Mouse (Mus musculus) spleen, postnatal 10 days (tissue): Measurements from ENCODE around the gene Casp7.
A peak's percentile ranks its signal among the peaks of the same experiment; 100 is the strongest.
"Not testable (repeated sequence)": the region's sequence is repeated elsewhere in the genome, so short reads cannot be mapped to it uniquely, and the experiment has no call there.

Experiments
- DNase-seq, 2 experiments: peaks; one replicate each; pipeline ENCODE4 v3.0.0; 2021 to 2022; ENCODE audit warnings: low spot score in 2 of 2

Casp7 gene

DNA sequence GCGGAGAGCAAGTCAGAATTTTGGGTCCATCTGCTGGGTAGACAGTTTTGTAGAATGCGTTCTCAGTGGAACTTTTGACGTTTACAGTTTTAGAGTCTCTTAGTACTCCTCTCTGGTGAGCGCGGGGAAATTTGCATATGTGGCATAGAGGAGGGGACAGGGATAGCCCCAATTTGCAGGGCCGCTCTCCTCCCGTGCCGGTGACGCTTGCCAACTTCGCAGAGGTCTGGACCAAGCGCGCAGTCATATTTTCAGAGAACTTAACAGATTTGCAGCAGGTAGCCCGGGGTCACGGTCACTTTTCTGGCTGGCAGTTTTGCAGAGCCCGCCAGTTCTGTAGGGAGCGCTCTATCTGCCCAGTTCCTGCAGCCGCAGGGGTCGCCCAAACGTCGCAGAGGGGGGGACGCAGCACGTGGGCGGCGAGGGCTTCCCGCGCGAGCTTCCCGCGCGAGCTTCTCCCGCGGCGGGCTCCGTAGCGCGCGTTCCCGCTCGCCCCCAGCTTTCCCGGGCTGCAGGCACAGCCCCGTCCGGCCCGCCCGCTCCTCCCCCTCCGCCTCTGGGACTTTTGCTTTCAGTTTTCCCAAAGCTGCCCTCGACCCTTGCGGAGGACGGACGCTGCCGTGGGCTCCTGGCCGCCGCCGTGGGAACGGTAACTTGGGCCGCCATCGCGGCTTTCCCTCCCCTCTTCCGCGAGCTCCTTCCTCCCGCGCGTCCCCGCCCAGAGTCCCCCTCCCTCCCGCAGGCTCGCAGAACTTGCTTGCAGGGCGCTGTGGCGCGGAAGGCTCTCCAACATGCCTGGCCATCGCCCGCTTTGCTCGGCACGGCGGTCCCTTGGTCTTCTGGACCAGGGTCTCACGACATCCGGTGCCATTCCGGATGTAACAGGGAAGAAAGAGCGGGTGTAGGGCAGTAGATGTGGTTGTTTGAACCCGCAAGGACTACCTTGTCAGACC is at the start of gene Casp7:
TSS of gene Casp7 (plus strand) at position 461 of the 953 bp plus-strand sequence.
- peak; percentile 71 to 80 for DNase-seq

DNA sequence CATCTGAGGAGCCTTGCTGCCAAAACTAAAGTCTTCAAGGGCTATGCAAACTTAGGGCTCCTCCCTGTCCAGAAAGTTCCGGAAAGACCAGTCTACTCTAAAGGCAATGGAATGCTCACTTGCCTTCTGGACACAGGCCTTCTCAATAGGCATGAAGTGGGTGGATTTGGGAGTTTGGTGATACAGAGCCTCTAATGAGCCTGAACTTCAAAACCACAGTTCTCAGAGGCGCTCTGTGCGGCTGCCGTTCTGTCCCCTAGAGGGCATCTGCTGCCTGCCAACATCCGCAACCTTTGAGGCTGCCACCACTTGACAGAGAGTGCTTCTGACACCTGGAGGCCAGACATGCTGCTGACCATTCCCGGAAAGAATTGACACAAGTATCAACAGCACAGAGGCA is 47.6 kb upstream of the Casp7 start:
- DNase-seq = peak in 1 of 2 experiments; percentile 45

- no peak for DNase-seq
Observed at GRCm38 (mm10) chr19:56353689-56354088, 43.2 kb upstream of the Casp7 start.

DNA sequence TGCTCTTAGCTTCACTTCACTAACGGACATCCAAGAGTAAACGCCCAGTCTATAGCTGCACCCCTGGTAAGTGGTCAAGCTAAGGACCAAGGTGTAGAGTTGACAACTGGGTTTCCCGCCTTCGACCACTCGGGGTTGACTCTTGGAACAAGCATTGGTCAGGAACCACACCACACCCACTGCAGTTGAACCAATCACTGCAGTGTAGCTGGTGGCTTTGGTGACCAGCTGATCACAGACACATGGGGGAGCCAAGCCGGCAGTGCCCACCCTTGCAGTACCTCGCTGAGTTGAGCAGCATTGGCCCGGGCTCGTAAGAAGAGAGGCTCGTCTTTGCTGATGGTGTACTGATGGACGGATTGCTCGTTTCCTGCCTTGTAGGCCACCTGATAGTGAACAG is 41.7 kb upstream of the Casp7 start:
- DNase-seq = no peak

- peak; percentile 74 to 85 for DNase-seq
Observed at GRCm38 (mm10) chr19:56356480-56357373, 40.2 kb upstream of the Casp7 start.

- DNase-seq = not testable (repeated sequence)
Observed at GRCm38 (mm10) chr19:56357374-56357708, 39.6 kb upstream of the Casp7 start.

- no peak for DNase-seq
Observed at GRCm38 (mm10) chr19:56358890-56359289, 38.0 kb upstream of the Casp7 start.

GRCm38 (mm10) chr19:56363721-56364460 is 33.0 kb upstream of the Casp7 start:
- peak in 1 of 2 experiments; percentile 37 for DNase-seq

DNA sequence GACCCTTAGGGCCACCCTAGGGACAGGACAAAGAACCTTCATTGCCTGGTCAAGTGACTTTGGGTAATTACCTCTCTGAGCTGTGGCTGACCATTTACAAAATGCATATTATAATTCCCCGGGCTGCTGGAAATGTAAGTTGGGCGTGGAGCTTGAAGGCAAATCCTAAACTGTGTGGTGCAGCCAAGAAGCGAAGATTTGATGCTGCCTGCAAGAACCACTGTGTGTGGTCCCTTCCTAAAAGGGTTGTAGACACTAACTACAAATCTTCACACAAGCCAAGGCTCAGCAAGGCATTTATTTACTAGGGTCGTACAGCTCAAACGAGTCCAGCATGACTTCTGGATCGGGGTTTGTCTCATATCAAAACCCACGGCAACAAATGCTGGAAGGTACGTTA is 32.4 kb upstream of the Casp7 start:
- no peak for DNase-seq

DNA sequence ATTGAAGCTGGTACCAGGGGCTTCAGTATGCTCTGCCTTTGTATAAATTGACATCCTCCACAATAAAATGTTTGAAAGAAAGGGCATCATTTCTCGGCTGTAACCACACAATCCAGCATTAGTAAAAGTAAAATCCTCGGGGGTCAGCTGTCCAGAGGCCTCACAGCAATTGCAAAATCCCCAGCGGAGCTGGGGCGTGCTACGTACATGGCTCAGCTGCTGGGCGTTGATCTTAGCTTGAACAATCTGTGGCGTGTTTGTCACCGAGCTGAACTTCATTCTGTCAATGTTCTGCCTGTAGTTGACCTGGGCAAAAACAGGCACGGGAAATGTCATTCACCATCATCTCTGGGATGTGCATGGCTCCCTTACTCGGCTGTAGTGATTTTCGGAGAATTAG is 30.8 kb upstream of the Casp7 start:
- no peak for DNase-seq

DNA sequence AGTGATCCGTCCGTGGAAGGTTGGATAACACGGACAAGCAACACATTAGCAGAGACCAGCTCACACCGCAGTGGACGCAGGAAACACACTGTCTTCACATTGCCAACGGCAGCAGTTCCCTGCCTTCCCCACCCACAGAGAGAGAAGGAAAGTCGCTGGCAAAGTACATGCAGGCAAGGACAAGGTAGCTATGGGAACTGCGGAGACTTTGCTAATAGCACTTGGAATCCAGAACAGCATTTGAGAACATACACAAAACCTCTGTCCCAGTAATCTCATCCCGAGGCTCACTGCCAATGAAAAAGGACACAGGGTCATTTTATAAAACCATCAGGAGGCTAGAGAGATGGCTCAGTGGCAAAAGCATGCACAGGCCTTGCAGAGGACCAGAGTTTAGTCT is 30.3 kb upstream of the Casp7 start:
- DNase-seq = no peak

DNA sequence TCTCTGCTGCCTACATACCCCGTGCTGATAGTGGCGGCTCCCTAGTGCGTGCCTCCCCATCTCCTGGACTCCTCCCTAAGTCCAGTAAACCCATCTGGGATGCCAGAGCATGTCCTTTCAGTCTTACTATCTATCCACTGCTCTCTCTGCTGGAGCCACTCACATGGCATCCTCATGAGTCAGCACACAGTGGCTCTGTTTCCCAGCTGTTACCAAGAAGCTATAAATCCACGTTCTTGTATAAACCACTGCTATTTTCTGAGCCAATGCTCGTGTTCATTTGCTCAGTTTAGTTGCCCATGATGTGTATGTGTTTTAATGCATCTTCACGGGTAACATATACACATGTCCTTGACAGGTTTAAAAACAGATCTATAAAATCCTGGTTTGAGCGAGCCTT is 29.2 kb upstream of the Casp7 start:
- DNase-seq = no peak

DNA sequence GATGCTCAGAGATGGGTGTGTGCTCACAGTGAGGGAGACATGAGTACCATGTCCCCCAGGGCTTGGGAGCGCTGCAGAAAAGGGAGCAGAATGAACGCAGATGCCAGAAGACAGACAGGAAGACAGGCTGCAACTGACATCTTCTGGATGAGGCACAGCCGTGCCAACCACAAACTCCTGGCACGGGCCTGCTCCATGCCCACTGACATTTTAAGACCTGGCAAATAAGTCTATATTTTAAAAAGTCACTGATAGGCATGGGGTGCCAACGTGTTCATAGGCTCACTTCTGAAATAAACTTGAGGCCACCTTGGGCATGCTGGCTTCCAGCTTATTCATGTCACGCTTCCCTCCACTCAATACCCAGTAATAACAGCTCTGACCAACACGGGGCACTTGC is 28.0 kb upstream of the Casp7 start:
- no peak for DNase-seq

- no peak for DNase-seq
Observed at GRCm38 (mm10) chr19:56370389-56371150, 26.4 kb upstream of the Casp7 start.

DNA sequence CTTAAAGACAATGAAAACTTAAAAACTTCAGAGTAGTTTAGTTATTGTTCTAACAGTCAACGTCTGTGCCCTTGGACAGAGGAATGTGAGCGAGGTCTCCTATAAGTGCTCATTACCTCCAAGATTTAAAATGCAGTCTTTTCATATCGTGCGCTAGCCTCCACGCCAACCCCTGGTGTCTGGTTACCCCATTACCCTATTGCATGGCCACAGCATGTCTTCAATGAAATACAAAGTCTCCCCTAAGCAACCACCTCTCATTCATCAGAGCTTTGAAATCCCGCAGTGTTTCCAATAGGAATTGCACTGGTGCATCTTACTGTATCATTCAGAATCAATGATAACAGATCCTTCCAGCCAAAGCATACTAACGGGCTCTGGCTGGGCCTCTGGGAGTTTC is 24.7 kb upstream of the Casp7 start:
- no peak for DNase-seq

- no peak for DNase-seq
Observed at GRCm38 (mm10) chr19:56373246-56373645, 23.7 kb upstream of the Casp7 start.

DNA sequence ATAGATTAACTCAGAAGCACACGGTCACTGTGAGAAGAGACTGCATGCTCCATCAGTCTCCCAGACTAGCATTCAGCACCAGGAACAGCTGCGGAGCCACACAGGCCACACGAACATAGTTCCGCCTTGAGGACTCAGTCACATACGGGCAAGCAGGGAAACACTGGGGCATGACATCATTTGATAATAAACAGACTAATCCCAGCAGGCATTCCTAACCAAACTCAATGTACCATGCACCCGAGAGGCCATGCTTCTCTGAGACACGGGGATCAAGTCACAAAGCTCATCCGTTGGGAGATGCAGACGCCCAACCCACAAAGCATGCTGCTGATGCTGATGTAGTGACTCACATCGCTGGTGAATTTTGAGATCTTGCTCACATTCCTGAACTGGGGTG is 22.9 kb upstream of the Casp7 start:
- DNase-seq = no peak

- DNase-seq = no peak
Observed at GRCm38 (mm10) chr19:56378007-56378406, 18.9 kb upstream of the Casp7 start.

- DNase-seq = no peak
Observed at GRCm38 (mm10) chr19:56378554-56379172, 18.3 kb upstream of the Casp7 start.

- DNase-seq = peak in 1 of 2 experiments; percentile 43
Observed at GRCm38 (mm10) chr19:56380341-56380740, 16.6 kb upstream of the Casp7 start.

- DNase-seq = no peak
Observed at GRCm38 (mm10) chr19:56381407-56381806, 15.5 kb upstream of the Casp7 start.
